Mouse (Mus musculus) forelimb bud, embryonic 11.5 days (tissue): ENCODE measurements around the gene Galnt6.

Experiments used
- DNase-seq: peaks from one replicate; pipeline ENCODE4 v3.0.0-alpha.2; 2012; ENCODE audit warnings: low read depth, low spot score

Gene Galnt6

DNA sequence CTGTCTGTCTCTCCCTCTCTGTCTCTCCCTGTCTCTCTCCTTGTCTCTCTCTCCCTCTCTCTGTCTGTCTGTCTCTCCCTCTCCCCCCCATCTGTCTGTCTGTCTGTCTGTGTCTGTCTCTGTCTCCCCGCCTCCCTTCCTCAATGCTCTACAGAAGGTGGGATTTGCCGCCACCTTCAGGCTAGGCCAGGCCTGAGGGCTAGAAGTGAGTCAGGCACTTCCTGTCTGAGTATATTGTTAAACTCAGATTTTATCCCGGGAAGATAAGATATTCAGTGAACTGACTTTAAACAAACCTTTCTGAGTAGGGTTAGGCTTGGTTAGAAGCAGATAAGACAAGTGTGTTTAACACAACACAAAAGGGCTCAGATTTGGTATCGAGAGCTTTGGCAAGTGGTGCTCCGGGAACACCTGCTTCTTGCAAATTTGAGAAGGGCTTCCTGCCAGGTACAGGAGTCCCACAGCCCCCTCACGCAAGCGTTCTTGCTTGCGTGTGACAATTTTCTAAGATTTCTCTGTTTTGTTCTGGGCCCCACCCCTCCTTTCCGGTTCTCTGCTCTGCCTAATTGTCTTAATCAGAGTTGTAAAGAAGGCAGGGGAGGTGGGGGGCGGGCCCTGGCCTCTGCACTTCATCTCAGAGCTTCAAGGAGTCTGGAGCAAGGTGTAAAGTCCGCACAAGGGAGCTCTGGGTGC is 25.8 kb upstream of the Galnt6 start:
- DNase-seq: no peak

DNA sequence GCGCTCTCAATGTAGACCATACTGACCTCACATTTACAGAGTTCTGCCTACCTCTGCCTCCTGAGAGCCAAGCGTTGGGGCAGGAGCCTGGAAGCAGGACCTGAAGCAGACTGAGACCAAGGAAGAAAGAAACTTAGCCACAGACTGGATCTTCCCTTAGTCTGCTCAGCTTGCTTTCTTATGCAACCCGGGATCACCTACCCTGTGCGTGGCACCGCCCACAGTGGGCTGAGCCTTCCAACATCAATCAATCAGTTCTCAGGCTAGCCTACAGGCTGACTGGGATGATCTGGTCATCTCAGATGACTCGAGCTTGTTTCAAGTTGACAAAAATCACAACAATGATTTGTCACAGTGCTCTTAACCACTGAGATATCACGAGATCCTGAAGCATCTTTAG is 24.9 kb upstream of the Galnt6 start:
- DNase-seq: no peak

DNA sequence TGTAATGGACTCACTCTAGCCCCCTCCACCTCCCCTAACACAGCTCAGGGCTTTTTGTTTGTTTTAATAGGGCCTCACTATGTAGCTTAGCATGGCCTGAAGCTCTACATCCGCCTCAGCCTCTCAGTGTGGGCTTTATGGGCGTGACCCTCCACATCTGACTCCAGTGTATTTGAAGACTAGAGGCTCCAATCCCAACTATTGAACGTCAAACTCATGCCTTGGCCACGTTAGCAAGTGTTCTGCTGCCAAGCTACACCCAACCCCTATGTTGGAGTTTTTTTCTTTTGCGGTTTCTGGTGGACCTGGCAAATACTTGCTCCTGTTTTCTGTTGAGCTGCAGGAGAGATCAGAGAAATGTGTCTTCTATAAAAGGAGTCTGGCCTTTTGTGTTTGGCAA is 23.9 kb upstream of the Galnt6 start:
- DNase-seq: no peak

DNA sequence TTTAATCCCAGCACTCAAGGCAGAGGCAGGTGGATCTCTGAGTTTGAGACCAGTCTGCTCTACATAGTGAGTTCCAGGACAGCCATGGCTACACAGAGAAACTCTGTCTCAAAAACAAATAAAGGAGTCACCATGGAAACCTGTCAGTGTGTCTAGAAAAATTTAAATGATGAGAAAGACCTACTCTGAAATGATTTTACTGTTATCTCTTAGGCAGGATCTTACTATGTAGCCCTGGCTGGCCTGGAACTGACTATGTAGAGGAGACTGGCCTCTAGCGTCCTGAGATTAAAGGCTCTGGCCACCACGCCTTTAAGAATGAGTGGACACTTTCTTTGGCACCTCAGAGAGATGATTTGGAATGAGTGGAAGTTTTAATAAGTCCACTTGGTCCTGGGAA is 23.3 kb upstream of the Galnt6 start:
- no peak for DNase-seq

DNA sequence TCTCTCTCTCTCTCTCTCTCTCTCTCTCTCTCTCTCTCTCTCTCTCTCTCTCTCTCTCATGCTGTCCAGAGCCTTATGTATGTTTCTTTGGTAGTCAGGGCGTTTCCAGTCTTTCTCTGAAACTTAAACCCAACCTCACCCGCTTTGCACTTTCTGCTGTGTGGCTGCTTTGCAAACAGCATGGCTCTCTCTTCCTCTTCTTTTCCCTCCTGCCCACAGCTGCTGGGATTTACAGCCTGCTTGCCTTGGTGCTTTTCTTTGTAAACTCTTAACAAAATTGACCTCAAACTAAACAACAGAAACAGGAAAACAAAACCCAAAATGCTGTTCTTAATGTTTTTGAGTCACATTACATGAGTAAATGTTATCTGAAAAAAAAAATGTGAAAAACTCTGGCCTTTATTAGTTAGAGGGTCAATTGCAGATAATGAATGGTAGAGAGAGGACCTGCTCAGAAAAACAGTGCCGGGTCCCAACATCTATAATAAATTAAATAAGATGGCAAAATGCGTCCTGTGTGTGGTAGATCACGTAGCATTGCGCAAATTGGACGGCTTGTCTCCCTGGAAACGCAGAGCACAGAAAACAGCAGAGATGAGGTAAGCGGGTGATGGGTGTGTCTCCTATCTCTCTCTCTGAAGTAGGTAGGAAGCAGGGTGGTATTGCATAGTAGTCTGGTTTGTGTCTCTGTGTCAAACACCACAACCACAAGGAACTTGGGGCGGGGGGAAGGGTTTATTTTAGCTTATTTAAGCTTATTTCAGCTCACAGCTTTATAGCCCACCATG is 20.8 kb upstream of the Galnt6 start:
- DNase-seq: no peak

DNA sequence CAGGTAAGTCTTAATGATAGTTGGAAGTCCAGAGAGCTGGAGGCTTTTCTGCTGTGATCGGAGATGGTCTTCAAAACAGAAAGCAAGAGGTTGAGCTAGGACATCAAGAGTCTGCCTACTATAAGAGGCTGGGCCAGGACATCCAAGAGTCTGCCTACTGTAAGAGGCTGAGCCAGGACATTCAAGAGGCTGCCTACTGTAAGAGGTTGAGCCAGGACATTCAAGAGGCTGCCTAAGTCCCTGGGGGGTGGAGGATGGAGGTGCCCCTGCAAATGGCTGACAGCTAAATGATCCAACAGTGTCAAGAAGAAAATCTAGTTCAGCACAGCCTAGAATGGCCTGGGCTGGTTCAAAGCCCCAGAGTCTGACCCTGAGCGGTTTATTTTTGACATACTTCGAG is 19.4 kb upstream of the Galnt6 start:
- no peak for DNase-seq

DNA sequence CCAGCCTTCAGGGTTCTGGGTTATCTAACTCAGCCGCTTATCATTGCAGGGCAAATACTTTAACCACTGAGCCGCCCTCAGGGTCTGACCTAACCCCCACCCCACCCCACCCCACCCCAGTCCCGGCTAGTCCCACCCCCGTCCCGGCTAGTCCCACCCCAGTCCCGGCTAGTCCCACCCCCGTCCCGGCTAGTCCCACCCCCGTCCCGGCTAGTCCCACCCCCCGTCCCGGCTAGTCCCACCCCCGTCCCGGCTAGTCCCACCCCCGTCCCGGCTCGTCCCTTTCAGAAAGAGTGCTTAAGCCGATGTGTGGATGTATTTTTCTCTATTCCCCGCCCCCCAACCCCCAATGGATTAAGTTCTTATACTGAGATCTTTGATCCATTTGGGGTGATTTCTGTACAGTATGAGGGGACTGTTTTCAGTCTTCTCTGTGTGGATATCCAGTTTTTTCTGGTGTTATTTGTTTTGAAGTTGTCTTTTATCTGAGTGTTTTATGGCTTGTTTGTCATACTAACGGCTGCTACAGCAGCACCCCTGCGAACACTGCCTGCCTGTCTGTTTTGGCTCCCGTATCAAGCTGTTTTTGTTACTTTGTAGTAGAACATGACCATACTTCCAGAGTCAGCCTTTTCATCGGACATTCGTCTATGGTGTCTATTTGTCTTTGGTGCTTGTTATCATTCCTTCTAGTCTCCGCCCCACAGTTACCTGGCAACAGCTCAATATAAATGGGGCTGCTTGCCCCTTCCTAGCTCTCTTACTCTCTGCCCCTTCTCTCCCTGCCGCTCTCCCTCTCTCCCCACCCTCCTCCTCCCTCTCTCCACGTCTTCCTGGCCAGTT is 18.2 kb upstream of the Galnt6 start:
- DNase-seq: no peak

DNA sequence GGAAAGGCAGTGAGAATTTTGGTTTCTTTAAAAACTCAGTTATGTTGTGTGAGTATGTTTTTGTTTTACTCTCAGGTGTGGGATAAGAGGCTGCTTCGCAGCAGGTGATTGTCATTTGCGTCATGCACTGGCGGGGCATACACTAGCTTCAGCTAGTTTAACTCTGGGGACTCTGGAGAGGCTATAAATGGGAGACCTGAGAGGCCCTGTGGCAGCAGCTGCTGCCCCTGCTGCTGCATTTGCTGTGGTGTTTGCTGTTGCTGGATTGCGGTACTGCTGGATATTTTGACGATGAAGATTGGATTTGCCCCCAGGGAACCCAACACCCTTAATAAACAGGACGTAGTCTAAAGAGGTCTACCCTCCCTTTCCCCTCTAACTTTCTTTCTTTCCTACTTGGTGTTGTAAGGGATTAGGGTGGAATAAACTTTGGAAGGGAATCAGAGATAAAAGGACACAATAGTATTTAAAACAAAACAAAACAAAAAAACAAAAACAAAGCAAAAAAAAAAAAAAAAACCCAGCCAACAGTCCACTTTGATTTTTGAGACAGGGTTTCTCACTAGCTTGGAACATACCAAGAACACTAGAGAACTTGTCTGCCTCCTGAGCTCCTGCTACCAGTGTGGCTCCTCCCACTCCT is 17.4 kb upstream of the Galnt6 start:
- DNase-seq: no peak

DNA sequence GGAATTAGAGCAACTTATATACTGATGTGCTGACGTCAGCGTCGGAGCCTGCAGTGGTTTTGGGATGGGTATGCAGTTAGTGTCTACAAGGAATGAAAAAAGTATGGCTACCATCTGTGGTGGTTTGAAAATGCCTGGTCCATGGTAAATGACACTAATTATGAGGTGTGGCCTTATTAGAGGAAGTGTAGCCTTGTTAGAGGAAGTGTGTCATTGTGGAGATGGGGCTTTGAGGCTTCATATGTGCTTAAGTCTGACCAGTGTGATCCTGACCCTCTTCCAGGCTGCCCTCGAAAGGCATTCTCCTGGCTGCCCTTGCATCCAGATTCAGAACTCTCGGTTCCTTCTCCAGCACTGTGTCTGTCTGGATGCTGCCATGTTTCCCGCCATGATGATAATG is 14.1 kb upstream of the Galnt6 start:
- DNase-seq: no peak

DNA sequence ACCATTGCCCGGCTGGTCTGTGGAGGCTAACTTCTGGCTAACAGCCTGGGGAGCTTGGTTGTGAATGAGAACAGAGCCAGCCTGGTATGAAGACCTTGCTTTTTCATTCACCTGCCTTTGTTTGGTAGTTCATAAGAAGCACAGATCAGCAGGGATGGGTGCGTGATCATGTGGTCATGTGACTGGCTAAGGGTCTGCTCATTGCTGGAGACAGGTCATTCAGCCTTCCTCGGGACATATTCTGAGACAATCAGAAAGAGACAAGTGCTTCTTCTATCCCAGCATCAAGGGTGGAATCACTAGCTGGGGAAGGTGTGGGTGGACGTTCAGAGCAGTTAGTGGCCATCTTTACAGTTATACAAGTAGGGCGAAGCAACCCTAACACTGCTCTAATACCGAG is 10.3 kb upstream of the Galnt6 start:
- DNase-seq: no peak

DNA sequence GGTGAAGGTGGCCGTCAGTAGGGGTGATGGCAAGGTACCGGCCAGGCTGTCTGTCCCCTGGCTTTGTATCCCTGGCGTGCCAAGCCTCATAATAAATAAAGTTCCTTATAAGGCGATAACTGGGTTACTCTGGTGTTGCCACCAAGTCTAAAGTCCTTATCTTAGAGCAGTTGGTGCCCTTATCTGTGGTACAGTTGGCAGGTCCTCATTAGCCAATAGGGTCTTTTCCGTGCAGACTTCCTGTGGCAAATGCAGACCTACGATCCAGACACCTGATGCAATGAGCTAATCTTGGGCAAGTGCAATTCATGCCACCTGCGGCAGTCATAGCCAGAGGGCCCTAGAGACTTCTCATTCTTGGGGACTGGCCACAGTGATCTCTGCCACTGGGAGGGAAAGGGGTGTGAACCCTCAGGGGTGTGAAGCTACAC is 9.2 kb upstream of the Galnt6 start:
- DNase-seq: no peak

DNA sequence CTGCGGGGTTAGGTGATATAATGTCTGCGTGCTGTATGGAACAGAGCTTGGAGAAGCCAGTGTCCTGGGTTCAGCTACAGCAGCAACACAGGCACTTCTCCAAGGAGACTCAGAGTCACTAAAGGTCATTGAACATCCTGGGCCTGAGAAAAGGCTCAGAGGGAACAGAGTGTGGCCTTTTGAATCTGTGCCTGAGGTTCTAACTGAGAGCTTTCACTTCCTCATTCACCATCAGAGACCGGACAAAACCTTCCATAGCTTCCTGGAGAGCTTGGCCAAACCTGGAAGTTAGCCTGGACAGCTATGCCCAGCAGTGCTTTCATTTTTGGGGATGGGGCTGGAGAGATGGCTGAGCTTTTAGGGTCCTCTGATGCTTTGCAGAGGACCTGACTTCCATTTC is 8.5 kb upstream of the Galnt6 start:
- DNase-seq: no peak

DNA sequence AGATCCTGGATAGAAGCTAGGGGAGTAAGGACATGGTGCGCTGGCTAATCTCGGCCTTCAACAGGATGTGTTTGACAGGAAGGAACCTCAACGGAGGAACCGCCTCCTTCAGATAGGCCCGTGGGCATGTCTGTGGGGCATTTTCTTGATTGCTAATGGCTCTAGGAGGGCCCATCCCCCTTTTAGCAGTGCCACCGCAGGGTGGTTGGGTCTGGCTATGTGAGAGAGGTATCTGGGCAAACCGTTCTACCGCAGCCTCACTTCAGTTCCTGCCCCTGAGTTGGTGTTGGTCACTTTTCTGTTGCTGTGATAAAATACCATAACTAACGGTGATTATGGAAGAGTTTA is 6.8 kb upstream of the Galnt6 start:
- DNase-seq: no peak

DNA sequence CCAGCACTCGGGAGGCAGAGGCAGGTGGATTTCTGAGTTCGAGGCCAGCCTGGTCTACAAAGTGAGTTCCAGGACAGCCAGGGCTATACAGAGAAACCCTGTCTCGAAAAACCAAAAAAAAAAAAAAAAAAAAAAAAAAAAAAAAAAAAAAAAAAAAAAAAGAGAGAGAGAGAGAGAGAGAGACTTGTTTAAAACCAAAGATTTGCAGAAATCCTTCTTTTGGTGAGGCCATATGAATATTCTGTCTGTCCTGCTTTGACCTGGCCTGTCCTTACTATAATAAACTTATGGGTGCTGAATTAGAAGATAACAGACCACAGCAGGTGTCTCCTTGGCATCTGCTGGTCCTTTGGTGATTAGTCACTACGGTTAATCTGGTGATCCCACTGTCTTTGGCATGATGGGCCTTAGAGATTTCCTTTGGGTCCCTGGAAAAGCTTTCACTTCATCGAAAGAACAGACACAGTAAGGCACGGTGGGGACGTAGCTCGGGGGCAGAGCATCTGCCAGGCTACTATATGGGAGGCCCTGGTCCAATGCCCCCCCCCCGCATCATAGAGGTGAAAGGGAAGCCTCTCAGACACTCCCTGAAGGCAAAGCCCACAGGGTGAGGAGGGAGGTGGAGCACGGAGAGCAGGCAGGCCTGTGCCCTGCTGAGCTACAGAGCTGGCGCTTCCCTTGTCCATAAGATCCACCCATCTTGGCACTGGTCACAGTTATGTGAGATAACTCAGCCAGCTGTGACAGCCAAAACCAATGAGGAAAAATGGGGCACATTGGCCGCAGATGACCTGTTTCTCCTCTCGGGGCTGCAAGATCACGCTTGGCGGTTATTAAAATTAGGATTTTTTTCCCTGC is 6.1 kb upstream of the Galnt6 start:
- DNase-seq: no peak

DNA sequence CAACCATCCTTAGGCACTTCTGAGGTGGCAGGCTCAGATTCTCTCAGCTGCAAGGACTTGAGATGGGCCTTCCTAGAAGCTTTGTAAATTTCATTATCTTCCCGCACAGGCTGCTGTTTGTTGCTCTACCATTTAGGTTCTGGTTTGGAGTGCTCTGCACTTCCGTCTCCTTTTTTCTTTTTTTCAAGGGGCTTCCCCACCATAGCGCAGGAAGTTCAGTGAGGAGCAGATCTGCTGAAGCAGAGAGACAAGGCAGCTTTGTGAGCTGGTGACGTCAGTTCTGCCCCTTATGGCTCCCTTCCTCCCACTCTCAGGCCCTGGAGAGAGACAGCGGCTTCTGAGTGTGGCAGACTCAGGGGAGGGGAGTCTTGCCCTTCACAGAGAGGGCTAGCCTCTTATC is 3.4 kb upstream of the Galnt6 start:
- no peak for DNase-seq

DNA sequence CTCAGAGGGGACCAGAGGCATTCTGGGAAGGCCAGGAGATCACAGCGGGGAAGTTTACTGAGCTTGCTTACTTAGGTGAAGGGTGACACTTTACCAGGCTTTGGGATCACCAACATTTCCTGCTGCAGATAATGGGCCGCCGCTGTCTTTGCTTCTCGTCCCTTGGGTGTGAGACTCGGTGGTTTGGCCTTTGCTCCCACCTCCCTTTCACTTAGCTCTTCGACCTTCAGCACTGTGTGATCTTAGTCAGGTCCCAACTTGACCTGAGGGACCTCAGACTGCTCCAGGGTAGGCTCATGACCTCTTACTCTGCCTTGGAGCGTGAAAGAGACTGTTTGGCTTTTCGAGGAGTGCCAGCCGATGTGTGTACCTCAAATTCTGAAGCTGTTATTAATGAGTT is 1.9 kb upstream of the Galnt6 start:
- DNase-seq: no peak

DNA sequence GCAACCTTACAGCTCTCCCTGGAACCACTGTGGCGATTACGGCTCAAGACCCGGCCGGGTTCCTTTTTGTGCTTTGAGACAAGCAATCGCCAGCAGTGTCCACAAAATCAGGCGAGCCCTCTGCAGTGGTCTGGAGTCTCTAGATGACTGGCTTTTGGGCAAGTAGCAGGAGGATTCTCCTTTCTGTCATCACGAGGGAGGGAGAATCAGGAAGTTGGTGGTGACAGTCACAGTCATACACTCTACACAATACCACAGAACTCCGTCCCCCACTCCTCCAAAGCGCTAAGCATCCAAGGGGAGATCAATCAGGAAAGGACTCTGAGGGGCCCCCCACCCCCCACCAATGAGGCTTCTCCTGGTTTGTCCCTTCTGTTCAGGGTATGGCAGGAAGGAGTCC is 590 bp downstream of the Galnt6 start:
- DNase-seq: no peak

DNA sequence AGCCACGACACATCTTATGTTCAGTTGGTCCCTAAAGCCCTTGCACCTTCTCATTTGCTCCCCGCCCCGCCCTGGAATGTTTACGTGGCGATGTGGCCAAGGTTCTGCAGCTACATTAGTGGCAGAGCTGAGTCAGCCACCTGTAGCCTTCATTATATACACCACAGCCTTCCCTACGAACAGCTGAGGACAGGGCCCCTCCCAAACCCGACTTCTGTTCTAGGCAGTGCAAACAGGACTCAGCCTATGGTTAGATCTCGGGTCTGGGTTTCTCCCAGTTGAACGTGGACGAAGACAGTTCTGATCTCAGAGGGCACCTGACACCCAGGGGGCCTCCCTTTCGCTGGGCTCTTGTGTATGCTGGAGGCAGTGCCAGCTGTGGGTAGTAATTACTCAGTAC is 1.3 kb downstream of the Galnt6 start:
- DNase-seq: no peak

DNA sequence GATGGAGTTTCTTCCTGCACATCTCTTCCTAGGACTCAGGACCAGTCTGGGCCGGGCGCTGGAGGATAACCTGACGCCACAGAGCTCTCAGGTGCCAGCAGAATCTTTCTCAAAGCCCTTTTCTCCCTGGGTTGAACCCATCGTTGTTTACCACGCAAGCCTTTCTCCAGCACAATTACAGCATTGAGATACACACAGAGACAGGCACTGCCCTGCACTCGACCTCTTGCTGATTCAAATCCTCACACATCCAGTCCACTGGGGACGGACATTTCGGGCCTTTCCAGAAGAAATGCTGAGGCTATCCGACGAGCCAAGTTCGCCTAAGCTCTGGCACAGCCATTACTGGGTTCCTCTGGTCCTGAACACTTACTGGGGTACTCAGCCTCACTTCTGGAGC is 2.5 kb downstream of the Galnt6 start:
- no peak for DNase-seq

DNA sequence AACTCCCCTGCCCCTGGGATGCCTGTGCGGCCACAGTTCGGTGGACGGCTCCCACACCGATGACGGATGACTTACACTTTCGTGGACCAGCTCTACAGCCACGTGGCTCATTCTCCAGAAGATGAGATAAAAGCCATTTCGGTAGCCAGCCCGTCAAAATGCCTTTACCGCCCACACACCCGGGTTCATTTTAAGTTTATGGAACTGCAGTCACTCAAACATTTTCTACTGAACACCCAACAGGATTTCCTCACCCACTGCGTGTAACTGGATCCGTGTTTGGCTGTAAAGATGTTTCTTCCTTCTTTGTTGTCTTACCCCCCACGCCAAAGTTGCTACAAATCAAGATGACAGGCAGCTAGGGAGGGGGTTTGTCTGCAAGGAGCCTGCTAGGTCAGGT is 5.7 kb downstream of the Galnt6 start:
- DNase-seq: no peak

DNA sequence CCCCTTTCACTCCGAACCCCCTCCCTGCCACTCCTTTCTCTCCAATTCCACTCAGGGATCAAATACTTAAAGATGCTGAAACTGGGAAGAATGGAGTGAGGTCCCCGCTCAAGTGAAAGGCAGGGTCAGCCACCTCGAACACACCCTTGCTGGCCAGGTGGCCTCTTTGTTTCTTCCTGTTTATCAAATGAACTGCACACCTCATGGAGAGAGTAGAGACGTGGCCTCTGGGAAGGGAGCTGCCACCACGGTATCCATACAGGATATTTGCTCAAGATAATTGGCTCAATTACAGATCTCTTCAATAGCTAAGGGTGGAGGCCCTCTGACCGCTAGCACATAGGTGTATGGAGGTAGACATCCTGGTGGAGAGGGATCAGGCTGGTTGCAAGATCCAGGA is 6.6 kb downstream of the Galnt6 start:
- no peak for DNase-seq
